Mouse (Mus musculus) heart, embryonic 10.5 days (tissue): Measurements from ENCODE around the gene Olfr1389. TPM values are rescaled to one million over a fixed set of nuclear protein-coding genes. Genes with fewer than 3 reads are reported as not detected.

Source experiments
- polyA plus RNA-seq: library from polyadenylated mRNA; unstranded; fragments of >200 nt; fragmentation: Nextera tagmentation; extraction: Ambion mirVana; gene quantifications from 2 replicates; pipeline ENCODE4 v1.2.1, GENCODE M21; 2016

Olfr1389 gene
- polyA plus RNA-seq, 1 experiment from 2014 or later = not detected

Other genes with a start within 250 kb of the Olfr1389 start
- gene Btnl9, start 235.9 kb upstream of the Olfr1389 start, polyA plus RNA-seq = 0.11 and 0.23 TPM in 2 replicates
- 32.8 and 34.6 TPM in 2 replicates for gene Zfp62, start 219.8 kb upstream of the Olfr1389 start, polyA plus RNA-seq
- gene Mgat1, start 178.9 kb upstream of the Olfr1389 start, polyA plus RNA-seq = 41.1 and 46.9 TPM in 2 replicates
- gene Olfr1393, start 144.8 kb upstream of the Olfr1389 start, polyA plus RNA-seq = not detected in 2 replicates
- not detected in 2 replicates for gene Olfr1392, start 137.8 kb upstream of the Olfr1389 start, polyA plus RNA-seq
- gene Olfr10, start 118.3 kb upstream of the Olfr1389 start, polyA plus RNA-seq = not detected in 2 replicates
- not detected in 2 replicates for gene Olfr1391, start 100.3 kb upstream of the Olfr1389 start, polyA plus RNA-seq
- gene Olfr1390, start 87.9 kb upstream of the Olfr1389 start, polyA plus RNA-seq = not detected in 2 replicates
- gene Olfr1388, start 13.6 kb downstream of the Olfr1389 start, polyA plus RNA-seq = 0.16 and 0.18 TPM in 2 replicates
- not detected in 2 replicates for gene Olfr1387, start 32.3 kb downstream of the Olfr1389 start, polyA plus RNA-seq
- not detected in 2 replicates for gene Olfr1386, start 42.0 kb downstream of the Olfr1389 start, polyA plus RNA-seq
- not detected in 2 replicates for gene Olfr1385, start 66.0 kb downstream of the Olfr1389 start, polyA plus RNA-seq
- not detected in 2 replicates for gene Olfr1384, start 83.7 kb downstream of the Olfr1389 start, polyA plus RNA-seq
- gene Olfr1383, start 96.6 kb downstream of the Olfr1389 start, polyA plus RNA-seq = not detected in 2 replicates
- not detected in 2 replicates for gene Olfr1382, start 105.2 kb downstream of the Olfr1389 start, polyA plus RNA-seq
- not detected in 2 replicates for gene Olfr1381, start 120.4 kb downstream of the Olfr1389 start, polyA plus RNA-seq
- not detected in 2 replicates for gene Olfr1380, start 133.8 kb downstream of the Olfr1389 start, polyA plus RNA-seq
- gene Flt4, start 186.2 kb downstream of the Olfr1389 start, polyA plus RNA-seq = 7.3 and 8.2 TPM in 2 replicates
- 0.30 and 1.3 TPM in 2 replicates for gene Scgb3a1, start 240.5 kb downstream of the Olfr1389 start, polyA plus RNA-seq